Mouse (Mus musculus): ENCODE data around the gene Cysltr1.

Cysltr1 gene

DNA sequence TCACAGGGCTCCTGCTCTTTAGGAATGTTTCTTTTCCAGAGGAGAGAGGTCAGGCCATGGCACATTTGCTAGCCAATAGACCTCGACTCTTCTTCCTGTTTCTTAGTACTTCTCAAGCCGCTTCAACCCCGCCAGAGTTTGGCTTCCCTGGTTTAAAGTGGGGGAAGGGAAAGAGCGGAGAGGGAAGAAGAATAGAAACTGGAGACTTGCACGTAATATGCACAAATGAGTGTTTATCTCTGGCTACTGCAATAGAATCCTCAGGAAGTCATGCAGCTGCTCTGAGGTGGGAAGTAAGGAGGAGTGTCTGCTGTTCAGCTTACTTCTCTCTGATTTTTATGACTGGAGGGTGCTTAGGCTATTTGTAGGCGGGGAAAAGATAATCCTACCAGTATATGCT, at the start of gene Cysltr1:
Cysltr1 (minus strand) TSS at position 294 of the 400 bp plus-strand sequence.
- no peak for DNase-seq (ENCODE audit: low read depth, low spot score)

DNA sequence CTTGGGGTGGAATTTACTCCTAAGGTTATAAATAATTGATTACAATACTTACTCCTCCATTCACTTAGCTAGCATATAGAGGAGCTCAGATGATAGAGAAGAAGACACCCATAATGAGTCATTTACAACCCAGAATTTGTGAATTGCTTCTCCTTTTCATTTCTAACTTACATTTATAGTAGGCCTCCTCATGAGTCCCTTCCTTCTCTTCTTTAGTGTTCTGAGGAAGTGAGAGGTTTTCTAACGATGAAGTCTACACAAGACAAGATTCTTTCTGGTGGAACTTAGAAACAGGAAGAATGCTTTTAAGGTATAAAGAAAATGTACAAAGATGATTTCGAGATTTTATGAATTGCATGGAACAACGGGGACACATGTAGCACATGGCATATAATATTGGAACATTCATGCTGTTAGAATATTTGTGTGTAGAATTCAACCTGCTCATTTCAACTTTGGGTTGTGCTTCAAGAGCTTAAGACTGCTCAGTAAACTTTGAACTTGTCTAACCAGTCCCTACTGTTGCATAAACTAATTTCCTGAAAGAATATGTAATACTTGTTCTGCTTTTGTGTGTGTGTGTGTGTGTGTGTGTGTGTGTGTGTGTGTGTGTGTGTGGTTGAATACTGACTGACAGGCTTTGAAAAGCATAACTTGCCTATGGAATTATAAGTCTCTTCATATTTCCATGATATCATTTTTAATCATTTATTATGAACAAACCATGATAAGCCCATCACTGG, 31.5 kb upstream of the Cysltr1 start:
- no peak for DNase-seq (ENCODE audit: low read depth, low spot score)

GRCm38 (mm10) chrX:106633543-106633942, 30.1 kb upstream of the Cysltr1 start:
- DNase-seq (ENCODE audit: low read depth, low spot score), result no peak

DNA sequence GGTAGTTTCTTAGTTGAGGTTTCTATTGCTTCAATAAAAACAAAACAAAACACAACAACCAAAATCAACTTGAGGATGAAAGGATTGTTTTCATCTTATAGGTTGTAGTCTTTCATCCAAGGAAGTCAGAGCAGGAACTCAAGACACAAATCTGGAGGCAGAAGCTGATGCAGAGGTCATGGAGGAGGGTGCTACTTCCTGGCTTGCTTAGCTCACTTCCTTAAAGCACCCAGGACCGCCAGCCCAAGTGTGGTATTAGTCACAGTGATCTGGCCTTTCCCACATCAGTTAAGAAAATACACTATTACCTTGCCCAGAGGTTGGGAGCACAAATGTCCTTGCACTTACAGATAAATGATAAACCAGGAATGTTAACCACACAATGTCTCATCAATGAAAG, 25.0 kb upstream of the Cysltr1 start:
- DNase-seq (ENCODE audit: low read depth, low spot score), result no peak

- DNase-seq (ENCODE audit: low read depth, low spot score), result no peak
These were observed 20.2 kb upstream of the Cysltr1 start for GRCm38 (mm10) chrX:106623667-106624066.

- no peak for DNase-seq (ENCODE audit: low read depth, low spot score)
These were observed 19.0 kb upstream of the Cysltr1 start for GRCm38 (mm10) chrX:106622512-106622911.

GRCm38 (mm10) chrX:106602574-106603258, 763 bp downstream of the Cysltr1 start:
- no peak for DNase-seq (ENCODE audit: low read depth, low spot score)

GRCm38 (mm10) chrX:106595904-106596303, 7.6 kb downstream of the Cysltr1 start:
- no peak for DNase-seq (ENCODE audit: low read depth, low spot score)

DNA sequence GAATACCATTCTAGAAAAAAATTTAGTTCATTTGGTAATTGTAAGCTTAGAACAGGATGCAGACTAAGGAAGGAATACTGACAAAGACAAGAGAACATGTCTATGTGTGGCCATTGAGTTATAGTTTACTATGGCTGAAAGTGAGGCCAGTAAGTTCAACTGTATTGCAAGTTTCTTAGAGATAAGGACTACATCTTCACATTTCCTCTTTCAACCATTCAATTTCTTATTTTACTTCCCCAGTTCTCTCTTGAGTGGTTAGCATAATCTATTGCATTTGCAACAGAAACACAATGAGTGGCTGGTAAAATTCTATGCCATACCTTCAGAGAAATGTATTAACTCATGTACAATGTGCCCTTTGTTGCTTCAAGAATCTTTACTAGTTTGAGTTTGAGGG, 9.6 kb downstream of the Cysltr1 start:
- DNase-seq (ENCODE audit: low read depth, low spot score), result no peak

- no peak for DNase-seq (ENCODE audit: low read depth, low spot score)
These were observed 20.6 kb downstream of the Cysltr1 start, which contains the start of gene Gm5127 for GRCm38 (mm10) chrX:106582886-106583285. Gene Gm5127, plus strand, starts transcription at chrX:106583186.

DNA sequence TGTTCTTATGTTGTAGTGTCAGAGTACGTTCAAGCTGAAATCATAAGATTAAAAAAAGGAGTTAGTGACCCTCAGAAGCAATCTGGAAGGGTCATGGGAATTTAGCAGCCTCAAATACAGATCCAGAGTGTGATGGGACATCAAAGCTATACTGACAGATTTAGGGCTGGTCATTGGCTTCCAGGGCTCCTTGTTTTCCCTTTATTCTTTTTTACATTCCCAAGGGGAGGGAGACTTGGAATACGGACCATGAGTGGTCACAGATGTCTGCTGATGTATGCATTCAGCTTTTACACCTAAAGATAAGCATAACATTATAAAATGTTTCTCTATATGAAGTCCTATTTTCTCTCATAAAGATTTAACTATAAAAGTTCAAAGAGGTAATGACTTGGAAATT, 21.3 kb downstream of the Cysltr1 start:
- DNase-seq (ENCODE audit: low read depth, low spot score), result no peak

DNA sequence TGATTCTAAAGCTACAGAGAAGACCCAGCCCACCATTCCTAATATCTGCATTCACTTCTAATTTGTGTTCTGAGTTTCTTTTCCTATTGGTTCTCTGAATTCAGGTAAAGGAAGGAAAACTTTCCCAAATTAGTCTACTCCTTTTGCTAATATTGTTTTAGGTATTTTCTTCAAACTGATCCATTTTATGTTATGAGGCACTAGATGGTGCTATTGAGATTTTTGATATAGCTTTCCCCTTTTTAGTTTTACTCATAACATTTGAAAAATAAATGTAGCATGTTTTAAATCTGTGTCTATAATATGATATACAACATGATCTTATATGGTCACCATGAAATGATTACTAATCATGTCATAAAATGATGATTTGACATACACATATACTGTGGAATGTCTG, 23.1 kb downstream of the Cysltr1 start:
- no peak for DNase-seq (ENCODE audit: low read depth, low spot score)

DNA sequence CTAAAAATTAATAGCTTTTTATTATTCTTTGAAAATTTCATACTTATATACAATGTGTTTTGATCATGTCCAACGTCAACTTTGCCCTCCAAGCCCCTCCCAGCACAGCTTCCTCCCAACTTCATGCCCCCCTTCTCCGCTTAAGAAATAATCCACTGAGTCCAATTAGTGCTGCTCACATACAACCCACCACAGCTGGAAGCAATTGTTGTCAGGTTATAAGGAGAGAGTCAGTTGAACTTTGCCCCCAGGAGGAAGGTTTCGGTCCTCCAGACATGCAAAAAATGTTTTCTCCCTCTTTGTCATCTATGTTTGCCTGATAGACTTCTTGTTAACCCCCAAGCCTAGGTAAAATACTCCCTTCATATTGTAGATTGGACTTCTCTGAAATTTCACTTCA, 24.5 kb downstream of the Cysltr1 start:
- DNase-seq (ENCODE audit: low read depth, low spot score), result no peak

GRCm38 (mm10) chrX:106555457-106555856, 48.0 kb downstream of the Cysltr1 start:
- DNase-seq (ENCODE audit: low read depth, low spot score), result no peak

- DNase-seq (ENCODE audit: low read depth, low spot score), result no peak
These were observed 67.1 kb downstream of the Cysltr1 start for GRCm38 (mm10) chrX:106536359-106536758.

Data from brain, embryonic 18.5 days (tissue).